Mouse (Mus musculus): ENCODE data around the gene Zfand2b. TPM values are rescaled to one million over a fixed set of nuclear protein-coding genes. Genes with fewer than 3 reads are reported as not detected.

Zfand2b gene
- polyA plus RNA-seq, 1 experiment from 2014 or later, result 26.7 TPM

DNA sequence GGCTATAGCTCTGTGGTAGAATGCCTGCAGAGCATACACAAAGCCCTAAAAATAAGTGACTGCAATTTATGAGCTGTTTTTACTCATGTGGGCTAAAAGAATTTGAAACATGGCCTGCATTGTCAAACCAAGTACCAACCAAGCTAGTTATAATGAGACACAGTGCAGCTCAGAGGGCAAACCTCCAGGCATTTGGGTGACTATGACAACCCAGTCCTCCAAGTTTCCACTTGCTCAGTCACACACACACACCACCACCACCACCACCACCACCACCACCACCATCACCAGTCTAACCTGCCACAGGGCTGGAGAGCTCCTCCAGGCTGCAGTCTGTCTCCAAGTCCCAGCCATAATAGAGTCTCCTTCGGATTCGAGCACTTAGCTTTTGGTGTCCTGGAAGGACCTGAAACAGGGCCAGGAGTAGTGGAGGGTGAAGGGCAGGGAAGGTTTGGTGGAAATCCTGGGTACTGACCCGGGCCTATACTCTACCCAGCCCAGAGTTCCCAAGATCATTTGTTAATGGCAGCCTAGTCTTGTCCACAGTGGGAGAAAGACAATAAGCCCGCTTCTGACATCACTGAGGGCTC is 27.8 kb upstream of the Zfand2b start:
- Histone ChIP-seq H3K27ac (ENCODE audit: poor library complexity, severe bottlenecking) (peak overlapping the region; percentile 96), H3K36me3 (peaks cover 55% of the 10 kb centered on the region), H3K9ac (peak overlapping the region; percentile 96), H3K27me3 (replicated peaks) (no peaks in the 10 kb centered on the region), H3K4me1 (replicated peaks) (peaks cover 19% of the 10 kb centered on the region), H3K9me3 (replicated peaks) (no peaks in the 10 kb centered on the region), H3K4me3 (peak overlapping the region; percentile 85), H3K4me2 (peak overlapping the region; percentile 74)
- no peak for ATAC-seq (ENCODE audit: insufficient number of reproducible peaks, low FRiP score)
- 63% methylated on average over 4 of the region's 4 CpGs for WGBS

DNA sequence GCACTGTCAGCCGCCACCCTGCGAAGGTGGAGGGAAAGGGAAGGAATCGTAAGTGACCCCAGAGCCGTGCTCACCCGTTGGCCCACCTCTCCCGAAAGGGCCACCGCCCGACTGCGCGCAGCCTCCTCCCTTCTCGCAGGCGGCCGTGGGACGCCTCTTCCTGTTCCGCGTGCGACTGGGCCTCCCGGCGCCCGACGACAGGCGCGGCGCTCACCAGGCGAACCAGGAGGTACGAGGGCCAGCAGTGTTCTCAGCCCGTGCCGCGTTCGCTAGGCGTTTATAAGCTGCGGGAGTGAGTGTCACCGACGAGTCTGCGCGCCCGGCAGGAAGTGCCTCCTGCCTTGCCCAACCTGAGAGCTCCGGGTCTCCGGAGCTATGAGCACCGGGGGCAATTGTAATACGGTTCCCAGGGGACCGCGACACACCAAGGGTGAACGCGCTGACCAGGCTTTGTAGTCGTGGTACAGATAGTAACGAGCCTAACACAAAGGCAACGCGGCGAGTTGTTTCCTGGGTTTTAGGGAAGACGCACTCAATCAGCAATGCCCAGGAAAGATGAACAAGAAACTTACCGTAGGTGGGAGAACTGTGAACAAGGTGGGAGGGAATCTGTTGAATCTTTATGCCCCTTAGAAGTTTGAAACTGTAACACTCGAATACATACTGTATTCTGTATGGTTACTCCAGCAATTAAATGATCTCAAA is 26.8 kb upstream of the Zfand2b start:
- WGBS, result under 1% methylated on average over 53 of the region's 53 CpGs

DNA sequence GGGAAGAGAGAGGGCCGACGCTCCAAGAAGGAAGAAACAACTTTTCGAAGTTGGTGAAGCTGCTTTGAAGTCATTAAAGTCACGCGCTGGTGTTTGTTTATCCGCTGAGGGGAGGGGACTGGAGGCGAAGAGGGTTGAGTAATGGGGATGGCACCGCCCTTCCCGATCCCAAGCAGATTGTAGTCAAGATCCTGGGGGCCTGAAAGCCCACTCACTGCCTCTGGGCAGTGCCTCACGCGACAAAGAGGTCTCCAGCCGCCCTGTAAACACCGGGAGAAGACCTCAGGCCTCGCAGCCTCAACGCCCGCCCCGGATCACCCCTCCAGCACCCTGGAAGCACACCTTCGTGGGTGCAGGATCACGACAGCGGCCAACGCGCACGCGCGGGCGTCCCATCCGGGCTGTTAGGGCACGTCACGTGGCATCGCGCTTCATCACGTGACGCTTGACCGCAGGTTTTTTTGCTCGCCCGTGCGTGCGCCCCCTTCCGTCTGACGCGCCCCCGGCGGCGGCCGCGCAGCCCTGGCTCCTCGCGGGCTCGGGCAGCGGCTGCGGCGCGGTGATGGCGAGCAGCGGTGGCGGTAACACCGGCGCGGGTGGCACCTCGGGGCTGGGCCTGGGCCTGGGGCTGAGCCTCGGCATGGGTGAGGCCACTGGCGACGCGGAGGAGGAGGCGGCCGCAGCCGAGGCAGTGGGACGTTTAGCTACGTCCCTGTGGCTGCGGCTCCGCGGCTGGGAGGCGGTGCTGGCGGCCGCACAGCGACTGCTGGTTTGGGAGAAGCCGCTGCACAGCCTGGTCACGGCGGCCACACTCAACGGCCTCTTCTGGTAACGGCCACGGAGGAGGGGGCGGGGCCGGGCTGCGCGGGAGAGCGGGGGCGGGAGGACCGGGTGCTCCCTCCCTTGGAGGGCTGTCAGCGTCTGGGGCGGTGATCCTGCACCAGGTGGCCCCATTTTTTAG is 25.9 kb upstream of the Zfand2b start, which contains the start of the genes Cnppd1 and Retreg2:
Gene Cnppd1 (minus strand): TSS at position 411 of the 961 bp plus-strand sequence.
Gene Retreg2 (plus strand): TSS at position 478 of the 961 bp plus-strand sequence.
- no peaks in the 10 kb centered on the region for H3K9me3 ChIP-seq (replicated peaks)
- H3K4me3 ChIP-seq, result peak within 1 kb of the TSS; percentile 85
- H3K4me1 ChIP-seq (replicated peaks), result peaks cover 19% of the 10 kb centered on the region
- under 1% methylated on average over 88 of the region's 91 CpGs for WGBS
- ATAC-seq (ENCODE audit: insufficient number of reproducible peaks, low FRiP score), result peak; percentile 91
- peak within 1 kb of the TSS; percentile 74 for H3K4me2 ChIP-seq
- H3K27ac ChIP-seq (ENCODE audit: poor library complexity, severe bottlenecking), result peak within 1 kb of the TSS; percentile 96
- H3K36me3 ChIP-seq, result peaks cover 55% of the 10 kb centered on the region
- H3K27me3 ChIP-seq (replicated peaks), result no peaks in the 10 kb centered on the region
- H3K9ac ChIP-seq, result peak within 1 kb of the TSS; percentile 96

More for the DNA sequence above, 26.8 kb upstream of the Zfand2b start:
- peak overlapping the region; percentile 96 for H3K9ac ChIP-seq
- H3K27ac ChIP-seq (ENCODE audit: poor library complexity, severe bottlenecking), result peak overlapping the region; percentile 96
- peaks cover 55% of the 10 kb centered on the region for H3K36me3 ChIP-seq
- H3K4me2 ChIP-seq, result peak overlapping the region; percentile 74
- peak; percentile 58 for ATAC-seq (ENCODE audit: insufficient number of reproducible peaks, low FRiP score)
- H3K4me1 ChIP-seq (replicated peaks), result peaks cover 19% of the 10 kb centered on the region
- no peaks in the 10 kb centered on the region for H3K27me3 ChIP-seq (replicated peaks)
- peak overlapping the region; percentile 85 for H3K4me3 ChIP-seq
- no peaks in the 10 kb centered on the region for H3K9me3 ChIP-seq (replicated peaks)

DNA sequence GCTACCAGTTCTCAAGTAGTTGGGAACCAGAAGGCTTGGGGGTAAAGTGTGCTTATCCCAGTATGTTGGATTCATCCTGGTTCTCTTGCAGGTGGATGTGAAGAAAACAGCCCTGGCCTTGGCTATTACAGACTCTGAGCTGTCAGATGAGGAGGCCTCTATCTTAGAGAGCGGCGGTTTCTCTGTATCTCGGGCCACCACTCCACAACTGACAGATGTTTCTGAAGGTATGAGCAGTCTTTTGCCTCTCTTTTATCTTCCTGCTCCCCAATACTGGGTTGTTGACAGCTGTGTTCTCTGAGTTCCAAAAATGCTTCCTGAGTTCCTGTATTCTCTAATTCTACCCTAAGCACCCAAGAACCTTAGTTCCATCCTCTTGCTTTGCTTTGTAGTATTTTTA is 22.9 kb upstream of the Zfand2b start:
- Histone ChIP-seq H3K9ac (no peak overlapping the region), H3K4me1 (replicated peaks) (peaks cover 14% of the 10 kb centered on the region), H3K9me3 (replicated peaks) (no peaks in the 10 kb centered on the region), H3K4me2 (no peak overlapping the region), H3K4me3 (no peak overlapping the region), H3K36me3 (peaks cover 57% of the 10 kb centered on the region), H3K27me3 (replicated peaks) (no peaks in the 10 kb centered on the region), H3K27ac (ENCODE audit: poor library complexity, severe bottlenecking) (no peak overlapping the region)
- 86% methylated on average over 3 of the region's 3 CpGs for WGBS
- no peak for ATAC-seq (ENCODE audit: insufficient number of reproducible peaks, low FRiP score)

DNA sequence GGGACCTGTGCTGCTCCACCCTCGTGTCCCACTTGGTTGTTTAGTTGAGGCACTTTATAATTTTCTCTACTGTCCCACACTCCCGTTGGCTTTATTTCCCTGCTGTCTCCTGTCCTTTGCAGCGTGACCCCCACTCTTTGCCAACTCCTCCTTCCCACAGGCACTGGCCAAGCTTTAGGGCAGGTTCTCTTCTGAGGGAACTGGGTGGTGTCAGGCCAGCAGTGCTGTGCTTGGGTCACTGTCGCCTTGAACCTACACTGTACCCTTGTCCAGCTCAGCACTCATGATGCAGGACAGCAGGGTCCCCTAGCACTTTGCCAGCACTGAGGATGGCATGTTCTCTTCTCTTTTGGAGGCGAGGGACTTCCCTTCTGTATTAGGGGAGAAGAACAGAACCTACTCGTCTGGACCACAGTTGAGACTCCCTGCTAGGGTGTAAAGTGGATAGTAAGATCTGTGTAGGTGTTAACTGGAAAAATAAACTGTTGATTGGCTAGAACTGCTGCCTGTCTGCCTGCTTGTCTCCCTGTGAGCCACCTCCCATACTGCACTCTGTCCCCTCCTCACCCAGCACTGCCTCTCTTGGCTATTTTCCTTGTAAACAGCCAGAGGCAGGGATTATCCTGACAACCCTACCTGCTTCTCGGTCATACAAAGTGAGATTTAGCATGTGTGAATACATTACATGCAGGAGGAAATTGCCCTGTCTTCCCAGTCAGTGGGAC is 20.9 kb upstream of the Zfand2b start:
- H3K4me2 ChIP-seq, result no peak overlapping the region
- 66% methylated on average over 7 of the region's 7 CpGs for WGBS
- ATAC-seq (ENCODE audit: insufficient number of reproducible peaks, low FRiP score), result no peak
- peaks cover 8% of the 10 kb centered on the region for H3K4me1 ChIP-seq (replicated peaks)
- no peak overlapping the region for H3K27ac ChIP-seq (ENCODE audit: poor library complexity, severe bottlenecking)
- no peak overlapping the region for H3K4me3 ChIP-seq
- H3K9ac ChIP-seq, result no peak overlapping the region
- H3K9me3 ChIP-seq (replicated peaks), result no peaks in the 10 kb centered on the region
- H3K36me3 ChIP-seq, result peaks cover 57% of the 10 kb centered on the region
- no peaks in the 10 kb centered on the region for H3K27me3 ChIP-seq (replicated peaks)

DNA sequence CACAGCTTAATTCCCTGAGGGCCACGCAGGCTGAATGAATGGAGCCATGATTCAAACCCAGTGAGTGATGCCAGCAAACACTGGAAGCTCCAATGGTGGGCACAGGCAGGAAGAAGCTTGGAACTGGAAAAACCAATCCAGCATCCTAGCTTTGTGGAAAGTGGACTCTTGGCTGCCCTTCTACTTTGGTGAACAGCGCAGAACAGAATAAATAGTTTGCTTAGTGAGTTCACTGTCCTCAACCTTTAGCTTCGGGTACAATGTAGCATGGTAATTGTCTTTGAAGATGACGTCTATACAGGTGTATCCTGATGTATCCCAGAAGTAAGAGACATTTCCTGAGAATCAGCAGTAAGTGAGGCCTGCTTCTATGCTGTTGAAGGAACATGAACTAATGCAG is 19.7 kb upstream of the Zfand2b start:
- 87% methylated on average over 4 of the region's 4 CpGs for WGBS
- H3K4me1 ChIP-seq (replicated peaks), result peaks cover 3% of the 10 kb centered on the region
- H3K9me3 ChIP-seq (replicated peaks), result no peaks in the 10 kb centered on the region

DNA sequence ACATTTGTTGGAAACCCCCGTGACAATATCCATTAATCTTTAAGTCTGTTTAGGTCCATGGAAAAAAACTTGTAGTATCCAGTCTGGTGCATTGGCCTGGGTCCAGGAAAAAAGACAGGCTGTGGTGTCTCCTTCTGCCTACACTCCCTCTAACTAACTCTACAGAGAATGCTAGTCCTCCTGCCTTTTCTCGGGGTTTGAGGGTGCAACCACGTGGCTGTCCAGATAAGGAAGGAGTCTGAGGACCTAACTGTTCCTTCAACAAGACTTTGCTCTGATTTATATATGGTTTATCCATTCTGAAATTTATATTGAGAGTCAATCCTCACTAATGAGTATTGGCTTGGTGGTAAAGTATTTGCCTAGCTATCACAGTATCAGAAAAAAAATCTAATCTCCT is 12.6 kb upstream of the Zfand2b start:
- Histone ChIP-seq H3K4me1 (replicated peaks) (no peaks in the 10 kb centered on the region), H3K27ac (ENCODE audit: poor library complexity, severe bottlenecking) (no peak overlapping the region), H3K27me3 (replicated peaks) (no peaks in the 10 kb centered on the region), H3K9me3 (replicated peaks) (no peaks in the 10 kb centered on the region), H3K9ac (no peak overlapping the region), H3K4me3 (no peak overlapping the region), H3K36me3 (no peaks in the 10 kb centered on the region), H3K4me2 (no peak overlapping the region)
- 38% methylated on average over 3 of the region's 3 CpGs for WGBS
- ATAC-seq (ENCODE audit: insufficient number of reproducible peaks, low FRiP score), result no peak

More for the DNA sequence above, 19.7 kb upstream of the Zfand2b start:
- no peak overlapping the region for H3K4me2 ChIP-seq
- no peak overlapping the region for H3K9ac ChIP-seq
- H3K27me3 ChIP-seq (replicated peaks), result no peaks in the 10 kb centered on the region
- no peak overlapping the region for H3K27ac ChIP-seq (ENCODE audit: poor library complexity, severe bottlenecking)
- ATAC-seq (ENCODE audit: insufficient number of reproducible peaks, low FRiP score), result no peak
- no peak overlapping the region for H3K4me3 ChIP-seq
- peaks cover 57% of the 10 kb centered on the region for H3K36me3 ChIP-seq

DNA sequence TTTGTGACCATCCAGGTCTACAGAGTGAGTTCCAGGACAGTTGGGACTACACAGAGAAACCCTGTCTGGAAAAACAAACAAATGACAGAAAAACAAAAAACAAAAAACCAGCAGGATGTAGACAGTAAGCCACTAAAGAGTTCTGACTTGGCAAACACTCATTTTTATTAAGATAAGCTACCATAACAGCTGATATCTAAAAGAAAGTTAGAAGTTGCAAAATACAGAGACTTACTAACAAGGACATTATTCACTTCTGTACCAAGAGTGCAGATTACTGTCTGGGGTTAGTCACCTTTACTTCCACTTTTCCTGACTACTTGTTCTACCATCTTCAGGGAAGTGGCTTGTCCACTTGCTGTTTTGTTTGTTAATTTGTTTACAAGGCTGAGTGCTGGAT is 9.5 kb upstream of the Zfand2b start:
- Histone ChIP-seq H3K4me2 (no peak overlapping the region), H3K9me3 (replicated peaks) (no peaks in the 10 kb centered on the region), H3K27ac (ENCODE audit: poor library complexity, severe bottlenecking) (no peak overlapping the region), H3K27me3 (replicated peaks) (no peaks in the 10 kb centered on the region), H3K36me3 (no peaks in the 10 kb centered on the region), H3K4me3 (no peak overlapping the region), H3K9ac (no peak overlapping the region), H3K4me1 (replicated peaks) (no peaks in the 10 kb centered on the region)
- ATAC-seq (ENCODE audit: insufficient number of reproducible peaks, low FRiP score), result no peak

DNA sequence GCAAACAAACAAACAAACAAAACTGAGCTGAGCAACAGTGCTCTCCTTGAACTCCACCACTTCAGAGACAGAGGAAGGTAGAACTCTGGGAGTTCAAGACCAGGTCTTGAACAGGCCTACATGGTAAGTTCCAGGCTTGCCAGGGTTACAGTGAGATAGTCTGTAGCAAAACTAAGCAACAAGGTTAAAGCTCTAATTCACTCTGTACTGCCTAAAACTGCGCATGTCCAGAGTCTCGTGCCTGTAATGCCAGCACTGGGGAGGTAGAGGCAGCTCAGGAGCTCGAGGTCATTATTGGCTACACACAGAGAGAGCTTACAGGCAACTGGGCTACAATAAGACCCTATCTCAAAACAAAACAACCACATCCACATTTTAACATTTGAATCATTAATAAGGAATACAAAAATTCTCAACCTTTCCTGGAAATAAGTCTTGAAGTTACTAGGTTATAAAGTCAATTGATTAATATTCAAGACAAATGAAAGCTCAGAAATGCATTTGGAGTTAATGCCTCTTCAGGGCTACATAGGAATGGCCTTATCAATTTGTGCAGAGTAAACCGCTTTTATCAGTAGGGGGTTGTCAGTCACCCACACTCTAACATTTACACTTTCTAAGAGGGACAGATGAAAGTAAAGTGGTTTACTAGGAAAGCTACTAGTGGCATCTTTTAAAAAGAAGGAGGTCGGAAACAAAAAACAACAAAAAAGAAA is 8.7 kb upstream of the Zfand2b start:
- no peaks in the 10 kb centered on the region for H3K4me1 ChIP-seq (replicated peaks)
- H3K27me3 ChIP-seq (replicated peaks), result no peaks in the 10 kb centered on the region
- no peaks in the 10 kb centered on the region for H3K36me3 ChIP-seq
- H3K4me2 ChIP-seq, result no peak overlapping the region
- no peak overlapping the region for H3K4me3 ChIP-seq
- H3K27ac ChIP-seq (ENCODE audit: poor library complexity, severe bottlenecking), result no peak overlapping the region
- no peaks in the 10 kb centered on the region for H3K9me3 ChIP-seq (replicated peaks)
- H3K9ac ChIP-seq, result no peak overlapping the region
- WGBS, result 38% methylated on average over 5 of the region's 5 CpGs
- ATAC-seq (ENCODE audit: insufficient number of reproducible peaks, low FRiP score), result no peak

DNA sequence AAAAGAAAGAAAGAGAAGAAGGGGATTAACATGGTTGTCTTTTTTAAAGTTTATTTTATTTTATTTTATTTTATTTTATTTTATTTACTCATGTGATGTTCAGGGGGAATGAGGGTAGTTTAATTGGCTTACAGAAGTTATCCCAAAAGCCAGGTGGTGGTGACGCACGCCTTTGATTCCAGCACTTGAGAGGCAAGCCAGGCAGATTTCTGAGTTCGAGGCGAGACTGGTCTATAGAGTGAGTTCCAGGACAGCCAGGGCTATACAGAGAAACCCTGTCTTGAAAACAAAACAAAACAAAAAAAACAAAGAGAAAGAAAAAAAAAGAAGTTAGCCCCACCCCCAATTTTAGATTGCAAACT is 8.2 kb upstream of the Zfand2b start:
- no peak overlapping the region for H3K27ac ChIP-seq (ENCODE audit: poor library complexity, severe bottlenecking)
- H3K9me3 ChIP-seq (replicated peaks), result no peaks in the 10 kb centered on the region
- H3K9ac ChIP-seq, result no peak overlapping the region
- WGBS, result 59% methylated on average over 4 of the region's 4 CpGs
- ATAC-seq (ENCODE audit: insufficient number of reproducible peaks, low FRiP score), result no peak
- H3K27me3 ChIP-seq (replicated peaks), result no peaks in the 10 kb centered on the region
- no peak overlapping the region for H3K4me3 ChIP-seq
- no peaks in the 10 kb centered on the region for H3K4me1 ChIP-seq (replicated peaks)
- no peak overlapping the region for H3K4me2 ChIP-seq
- no peaks in the 10 kb centered on the region for H3K36me3 ChIP-seq

Measured in heart, embryonic 12.5 days (tissue).